Mouse (Mus musculus) testis, adult 2 months (tissue): ENCODE measurements around the gene Rps6ka5. TPM values are rescaled to one million over a fixed set of nuclear protein-coding genes. Genes with fewer than 3 reads are reported as not detected.

Source experiments
- H3K27ac ChIP-seq: fragments of 200-500 bp; 2 replicates; pipeline ENCODE4 v1.5.1; 2012; ENCODE audit warnings: low read depth, low read length; ENCODE audit not compliant: control insufficient read depth, insufficient read depth
- H3K27me3 ChIP-seq: fragments of 200-500 bp; 2 replicates; pipeline ENCODE4 v1.6.1; 2012; ENCODE audit warnings: mild to moderate bottlenecking, low read length, moderate library complexity; ENCODE audit not compliant: control insufficient read depth, insufficient read depth
- H3K36me3 ChIP-seq: fragments of 200-500 bp; 2 replicates; pipeline ENCODE4 v1.6.1; 2012; ENCODE audit warnings: mild to moderate bottlenecking, low read length; ENCODE audit not compliant: control insufficient read depth, insufficient read depth
- H3K4me1 ChIP-seq: fragments of 200-500 bp; 2 replicates; pipeline ENCODE4 v1.6.1; 2012; ENCODE audit warnings: low read length; ENCODE audit not compliant: control insufficient read depth, insufficient read depth
- H3K4me3 ChIP-seq: fragments of 200-500 bp; 2 replicates; pipeline ENCODE4 v1.5.1; 2012; ENCODE audit warnings: low read depth, mild to moderate bottlenecking, low read length, moderate library complexity, mixed read lengths; ENCODE audit not compliant: control insufficient read depth
- CTCF ChIP-seq: fragments of 200-500 bp; IDR thresholded peaks from 2 replicates; pipeline ENCODE4 v1.5.1; 2012; ENCODE audit warnings: low read depth, mild to moderate bottlenecking, inconsistent platforms, low read length, moderate library complexity; ENCODE audit not compliant: control insufficient read depth, insufficient read depth, insufficient replicate concordance
- POLR2A ChIP-seq: fragments of 200-500 bp; IDR thresholded peaks from 2 replicates; pipeline ENCODE4 v1.6.1; 2012; ENCODE audit warnings: low read depth, mild to moderate bottlenecking, inconsistent platforms, low read length, moderate library complexity; ENCODE audit not compliant: control insufficient read depth
- polyA plus RNA-seq: library from polyadenylated mRNA; depleted of rRNA; stranded (reverse); fragments of >200 nt; gene quantifications from 2 replicates; pipeline ENCODE4 v1.2.3, GENCODE M21; 2012

Rps6ka5 gene
- polyA plus RNA-seq, 1 experiment = 4.1 TPM

DNA sequence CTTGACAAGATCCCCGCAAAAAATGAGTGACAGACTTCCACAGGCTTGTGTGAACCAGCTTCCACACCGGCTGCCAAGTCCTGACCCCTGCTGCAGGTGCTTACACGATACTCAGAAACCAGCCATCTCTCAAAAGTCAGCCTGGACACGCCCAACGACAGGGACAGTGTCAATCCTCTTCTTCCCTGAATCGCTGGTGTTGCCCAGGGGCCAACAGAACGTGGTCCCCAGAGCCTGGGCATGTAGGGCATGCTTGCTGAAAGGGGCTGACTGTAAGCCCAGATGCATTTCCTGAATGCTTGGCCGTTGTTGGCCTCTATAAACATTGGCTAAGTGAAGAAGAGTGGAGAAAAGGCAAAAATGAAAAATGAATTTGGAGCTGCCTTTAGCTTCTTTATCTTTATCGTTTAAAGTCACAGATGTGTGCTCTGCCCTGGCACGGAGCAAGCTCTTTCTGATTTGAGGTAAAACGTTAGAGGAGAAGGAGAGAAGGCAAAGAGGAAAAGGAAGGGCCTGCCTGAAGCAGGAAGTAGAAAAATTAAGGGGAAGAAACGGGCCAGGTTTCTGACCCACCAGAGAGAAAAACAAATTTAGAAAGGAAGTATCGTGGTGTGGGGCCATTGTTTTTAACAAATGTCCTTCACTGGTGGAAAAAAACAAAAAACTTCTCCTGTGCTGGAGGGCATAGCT is 37.7 kb upstream of the Rps6ka5 start:
- H3K4me1 ChIP-seq = no peaks in the 10 kb centered on the region
- no peaks in the 10 kb centered on the region for H3K36me3 ChIP-seq
- no peak for TF ChIP-seq CTCF
- no peak for TF ChIP-seq POLR2A
- no peak overlapping the region for H3K27ac ChIP-seq
- no peaks in the 10 kb centered on the region for H3K27me3 ChIP-seq
- no peak overlapping the region for H3K4me3 ChIP-seq

DNA sequence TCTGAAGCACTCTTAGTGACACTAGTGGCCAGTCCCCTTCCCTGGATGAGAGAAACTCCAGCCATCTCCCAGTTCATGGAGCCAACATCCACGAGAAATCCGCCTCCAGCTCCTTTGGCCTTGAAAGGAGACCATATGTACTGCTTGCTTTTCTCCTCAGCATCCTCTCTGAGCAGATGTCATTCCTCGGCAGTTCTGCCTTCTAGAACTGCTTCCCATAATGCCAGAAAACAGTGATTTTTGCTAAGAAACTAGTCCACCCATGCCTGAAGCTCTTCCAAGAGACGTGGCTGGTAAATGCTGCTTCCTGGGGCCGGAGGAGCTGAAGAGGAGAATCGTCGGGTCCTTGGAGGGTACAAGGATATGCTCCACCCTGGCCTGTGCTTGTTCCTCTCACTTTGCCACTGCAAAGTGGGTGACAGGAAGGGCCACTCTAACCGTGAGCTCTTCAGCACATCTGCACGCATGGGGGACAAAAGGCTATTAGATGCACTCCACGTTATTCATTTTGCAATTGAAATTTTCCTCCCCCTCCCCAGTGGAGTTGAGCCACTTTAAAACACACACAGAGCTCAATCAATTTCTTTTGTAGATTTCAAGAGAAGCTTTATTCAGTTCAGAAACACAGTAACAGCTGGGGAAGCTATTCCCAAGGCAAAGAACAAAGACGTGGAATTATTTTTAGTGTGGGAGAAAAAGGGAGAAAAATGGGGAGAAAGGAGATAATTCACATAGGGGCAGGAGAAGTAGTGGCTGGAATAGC is 36.1 kb upstream of the Rps6ka5 start:
- Histone ChIP-seq H3K36me3 (no peaks in the 10 kb centered on the region), H3K27ac (no peak overlapping the region), H3K4me3 (no peak overlapping the region), H3K4me1 (no peaks in the 10 kb centered on the region), H3K27me3 (no peaks in the 10 kb centered on the region)
- no peak for TF ChIP-seq CTCF
- TF ChIP-seq POLR2A = no peak

DNA sequence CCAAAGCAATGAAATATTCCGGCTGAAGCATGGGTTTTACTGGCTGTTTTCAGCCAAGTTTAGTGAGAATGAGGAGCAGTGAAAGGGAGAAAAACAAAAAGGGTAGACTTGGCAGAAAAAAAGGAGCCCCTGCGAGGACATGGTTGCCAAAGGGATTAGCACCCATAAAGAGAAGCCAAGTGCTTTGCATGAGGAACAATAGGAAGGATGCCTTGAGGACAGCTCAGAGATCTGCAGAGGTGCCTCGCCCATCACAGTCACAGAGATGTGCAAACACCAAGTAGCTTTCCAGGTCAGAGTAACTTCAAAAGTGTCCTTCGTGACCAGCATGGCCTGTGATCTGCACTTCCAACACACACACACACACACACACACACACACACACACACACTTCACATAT is 30.6 kb upstream of the Rps6ka5 start:
- no peaks in the 10 kb centered on the region for H3K36me3 ChIP-seq
- H3K4me3 ChIP-seq = no peak overlapping the region
- H3K4me1 ChIP-seq = no peaks in the 10 kb centered on the region
- H3K27me3 ChIP-seq = no peaks in the 10 kb centered on the region
- TF ChIP-seq CTCF (no peak), POLR2A (no peak)
- no peak overlapping the region for H3K27ac ChIP-seq

DNA sequence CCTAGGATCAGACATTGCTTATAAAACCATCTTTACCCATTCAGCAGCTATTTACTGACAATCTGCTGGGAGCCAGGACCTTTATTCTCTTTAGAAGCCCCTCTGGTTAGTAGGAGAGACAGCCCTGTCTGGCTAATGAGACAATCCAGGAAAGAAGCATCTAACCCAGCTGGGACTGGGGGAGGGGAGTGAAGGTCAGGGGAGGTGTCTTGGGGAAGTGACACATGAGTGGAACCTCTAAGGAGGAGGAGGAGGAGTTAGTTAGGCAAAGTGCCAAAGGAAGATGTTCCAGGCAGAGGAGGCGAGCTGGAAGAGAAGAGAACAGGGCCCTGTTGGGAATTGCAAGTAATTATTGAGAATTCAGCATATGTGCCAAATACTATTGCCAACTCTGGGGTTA is 26.9 kb upstream of the Rps6ka5 start:
- TF ChIP-seq POLR2A (no peak), CTCF (no peak)
- Histone ChIP-seq H3K4me1 (no peaks in the 10 kb centered on the region), H3K27me3 (no peaks in the 10 kb centered on the region), H3K4me3 (no peak overlapping the region), H3K27ac (no peak overlapping the region), H3K36me3 (no peaks in the 10 kb centered on the region)

DNA sequence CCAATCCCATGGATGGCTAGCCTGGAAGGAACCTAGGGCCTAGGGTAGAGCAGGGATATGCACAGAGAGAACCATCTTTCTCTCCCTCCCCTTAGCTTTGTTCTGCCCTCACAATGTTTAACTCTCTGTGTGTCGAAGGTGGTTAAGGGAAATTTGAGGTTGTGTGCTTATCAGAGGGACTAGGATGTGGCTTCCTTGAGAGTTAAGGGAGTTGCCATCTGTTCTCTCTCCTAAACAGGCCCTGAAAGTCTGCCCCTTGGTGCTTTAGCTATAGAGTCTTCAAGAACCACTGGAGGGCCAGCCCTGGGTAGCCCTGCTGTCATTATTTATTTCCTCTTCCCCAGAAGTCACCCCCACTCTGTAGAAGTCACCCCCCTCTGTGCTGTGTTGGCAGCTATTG is 26.2 kb upstream of the Rps6ka5 start:
- TF ChIP-seq CTCF (no peak), POLR2A (no peak)
- H3K4me1 ChIP-seq = no peaks in the 10 kb centered on the region
- no peaks in the 10 kb centered on the region for H3K27me3 ChIP-seq
- no peak overlapping the region for H3K4me3 ChIP-seq
- H3K36me3 ChIP-seq = no peaks in the 10 kb centered on the region
- H3K27ac ChIP-seq = no peak overlapping the region

DNA sequence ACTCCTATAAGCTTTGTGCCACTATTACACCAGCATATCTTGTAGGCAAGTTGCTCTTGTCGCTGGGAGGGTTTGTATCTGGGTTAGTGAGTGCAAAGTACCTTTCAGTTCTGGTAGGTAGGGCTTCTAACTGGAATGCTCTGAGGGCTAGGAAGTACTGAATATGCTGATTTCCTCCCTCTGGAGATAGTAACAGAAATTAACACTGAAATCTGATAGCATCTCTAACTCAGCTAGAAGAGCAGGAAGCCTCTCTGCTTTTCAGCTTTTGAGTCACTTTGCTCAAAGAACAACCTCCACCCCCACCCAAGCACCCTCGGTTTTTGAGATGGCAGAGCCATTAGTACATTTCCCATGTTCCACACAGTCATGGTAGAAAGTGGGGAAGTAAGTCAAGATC is 15.7 kb upstream of the Rps6ka5 start:
- no peak overlapping the region for H3K4me3 ChIP-seq
- no peaks in the 10 kb centered on the region for H3K36me3 ChIP-seq
- no peaks in the 10 kb centered on the region for H3K27me3 ChIP-seq
- H3K27ac ChIP-seq = no peak overlapping the region
- no peaks in the 10 kb centered on the region for H3K4me1 ChIP-seq
- no peak for TF ChIP-seq CTCF
- no peak for TF ChIP-seq POLR2A

DNA sequence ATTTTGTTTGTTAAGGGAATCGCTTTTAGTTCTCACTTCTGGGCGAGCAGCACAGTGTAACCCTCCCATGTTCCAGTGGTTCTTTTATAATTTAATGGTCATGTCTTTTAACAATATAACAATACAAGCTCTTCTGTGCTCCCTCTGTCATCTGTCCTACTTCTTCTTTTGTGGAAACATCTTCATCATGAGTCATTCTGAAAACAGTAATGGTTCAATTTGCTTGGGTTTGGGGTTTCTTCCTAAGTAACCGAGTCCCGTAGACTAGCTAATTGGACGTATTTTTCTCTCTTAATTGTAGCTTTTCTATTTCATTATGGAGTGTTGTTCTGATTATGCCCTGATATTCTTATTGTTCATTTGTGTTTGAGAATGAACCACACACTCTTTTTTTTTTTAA is 13.5 kb upstream of the Rps6ka5 start:
- Histone ChIP-seq H3K27me3 (no peaks in the 10 kb centered on the region), H3K36me3 (no peaks in the 10 kb centered on the region), H3K4me3 (no peak overlapping the region), H3K4me1 (no peaks in the 10 kb centered on the region), H3K27ac (no peak overlapping the region)
- no peak for TF ChIP-seq POLR2A
- no peak for TF ChIP-seq CTCF
